Mouse (Mus musculus) B cell, adult (primary cell): Measurements from ENCODE around the gene Pcgf6. TPM values are rescaled to one million over a fixed set of nuclear protein-coding genes. Genes with fewer than 3 reads are reported as not detected.

ENCODE experiments used
- total RNA-seq: library from RNA; stranded (reverse); gene quantifications from 4 replicates; pipeline ENCODE4 v1.2.4, GENCODE M21; 2023; ENCODE audit not compliant: inconsistent age

Pcgf6 gene
- 18.7 to 21.1 TPM (median 20.3 TPM) in 4 replicates for total RNA-seq

GRCm38 (mm10) chr19:47050271-47051032 lies at the start of gene Pcgf6:
Gene Pcgf6 (minus strand): TSS chr19:47050906.

DNA sequence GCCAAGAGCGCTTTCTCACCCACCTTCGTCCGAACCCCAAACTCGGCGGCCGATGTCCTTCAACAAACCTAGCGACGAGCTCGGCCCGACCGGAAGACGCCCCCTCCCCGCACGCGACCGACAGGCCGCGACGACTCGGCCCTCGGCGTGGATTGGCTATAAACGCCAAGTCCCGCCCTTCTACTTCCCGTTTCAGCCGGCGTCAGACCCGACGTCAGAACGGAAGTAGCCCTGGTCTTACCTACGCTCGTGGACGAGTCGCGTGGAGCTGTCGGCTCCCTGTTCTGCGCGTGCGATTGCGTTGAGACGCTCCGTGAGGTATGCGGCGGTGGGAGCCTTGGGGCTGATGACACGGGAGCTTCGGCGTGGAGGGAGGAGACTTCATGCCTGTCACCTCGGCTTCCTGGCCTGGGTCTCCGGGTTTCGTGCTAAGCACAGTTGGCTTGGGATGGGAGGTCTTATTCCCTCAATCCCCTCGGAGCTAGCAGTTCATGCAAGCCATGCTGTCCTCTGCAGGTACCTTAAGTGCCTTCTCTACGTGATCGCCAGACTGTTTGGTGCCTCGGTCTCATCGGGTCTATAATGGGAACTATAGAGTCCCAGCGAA lies 39.9 kb upstream of the Pcgf6 start, which contains the start of the genes Usmg5 and Pdcd11:
Usmg5 (minus strand) TSS at position 98 of the 607 bp plus-strand sequence.
Pdcd11 (plus strand) TSS at position 219 of the 607 bp plus-strand sequence.

DNA sequence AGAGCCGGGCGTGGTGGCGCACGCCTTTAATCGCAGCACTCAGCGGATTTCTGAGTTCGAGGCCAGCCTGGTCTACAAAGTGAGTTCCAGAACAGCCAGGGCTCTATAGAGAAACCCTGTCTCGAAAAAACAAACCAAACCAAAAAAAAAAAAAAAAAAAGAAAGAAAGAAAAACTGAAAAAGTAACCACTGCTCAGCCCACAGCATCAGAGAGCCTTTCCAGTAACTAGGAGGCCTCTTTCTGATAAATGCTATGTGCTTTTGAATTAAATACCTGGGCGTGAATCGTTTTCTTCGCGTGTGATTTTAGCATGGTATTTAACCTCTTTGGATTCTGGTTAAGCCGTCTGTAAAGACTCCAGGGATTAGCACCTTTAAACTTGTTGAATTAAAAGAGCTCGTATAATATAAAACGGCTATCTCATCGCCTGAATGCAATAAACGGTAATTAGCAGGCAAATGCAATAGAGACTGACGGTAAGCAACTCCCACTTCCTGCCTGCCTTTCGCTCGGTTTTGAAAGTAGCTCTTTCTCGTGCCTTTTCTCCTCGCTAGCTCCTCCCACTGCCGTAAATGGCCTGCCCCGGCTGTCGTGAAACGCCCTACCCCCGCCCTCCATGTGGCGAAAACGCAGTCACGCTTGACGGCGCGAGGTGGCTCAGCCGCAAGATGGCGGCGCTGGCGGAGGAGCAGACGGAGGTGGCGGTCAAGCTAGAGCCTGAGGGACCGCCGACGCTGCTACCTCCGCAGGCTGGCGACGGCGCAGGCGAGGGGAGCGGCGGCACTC lies 16.6 kb upstream of the Pcgf6 start, which contains the start of gene Taf5:
Taf5 (plus strand) TSS at position 651 of the 787 bp plus-strand sequence.

GRCm38 (mm10) chr19:47014447-47015381 lies 36.0 kb downstream of the Pcgf6 start, which contains the start of the genes Ina and Nt5c2:
Gene Ina (plus strand): TSS chr19:47014698.
Gene Nt5c2 (minus strand): TSS chr19:47015153.

Other genes starting within 250 kb of the Pcgf6 start
- gene Ina, start 36.2 kb downstream of the Pcgf6 start, total RNA-seq = not detected in 4 replicates
- gene Nt5c2, start 35.8 kb downstream of the Pcgf6 start, total RNA-seq = 73.6 to 97.4 TPM (median 91.6 TPM) in 4 replicates
- 11.6 to 14.8 TPM (median 12.3 TPM) in 4 replicates for gene Taf5, start 16.8 kb upstream of the Pcgf6 start, total RNA-seq
- 173 to 227 TPM (median 200 TPM) in 4 replicates for gene Usmg5, start 39.7 kb upstream of the Pcgf6 start, total RNA-seq
- gene Pdcd11, start 39.9 kb upstream of the Pcgf6 start, total RNA-seq = 46.5 to 50.8 TPM (median 47.7 TPM) in 4 replicates
- 47.0 to 51.4 TPM (median 49.1 TPM) in 4 replicates for gene Calhm2, start 87.4 kb upstream of the Pcgf6 start, total RNA-seq
- 0.45 TPM in 1 of 4 replicates, not detected in the others for gene Calhm1, start 93.3 kb upstream of the Pcgf6 start, total RNA-seq
- not detected in 4 replicates for gene Calhm3, start 106.9 kb upstream of the Pcgf6 start, total RNA-seq
- gene Neurl1a, start 127.9 kb upstream of the Pcgf6 start, total RNA-seq = not detected in 4 replicates